Mouse (Mus musculus) skeletal muscle tissue, postnatal 0 days (tissue): ENCODE results near the gene Tstd3. TPM values are rescaled to one million over a fixed set of nuclear protein-coding genes. Genes with fewer than 3 reads are reported as not detected.

Experiments used
- polyA plus RNA-seq: library from polyadenylated mRNA; unstranded; fragments of >200 nt; fragmentation: Nextera tagmentation; extraction: Ambion mirVana; gene quantifications from 2 replicates; pipeline ENCODE4 v1.2.1, GENCODE M21; 2015

Tstd3 gene
- 9.2 and 11.6 TPM in 2 replicates for polyA plus RNA-seq

GRCm38 (mm10) chr4:21766863-21767304 lies at the start of gene Tstd3, which contains the start of gene Usp45:
TSS of gene Tstd3 (minus strand) at chr4:21767212.
TSS of gene Usp45 (plus strand) at chr4:21767156.

GRCm38 (mm10) chr4:21727615-21728165 lies 39.3 kb downstream of the Tstd3 start, which contains the start of gene Ccnc:
TSS of gene Ccnc (plus strand) at chr4:21727701.

Other genes with a start within 250 kb of the Tstd3 start
- gene Prdm13, start 81.2 kb downstream of the Tstd3 start, polyA plus RNA-seq, result not detected in 2 replicates
- gene Ccnc, start 39.5 kb downstream of the Tstd3 start, polyA plus RNA-seq, result 17.9 and 19.3 TPM in 2 replicates
- gene Usp45, start 56 bp downstream of the Tstd3 start, polyA plus RNA-seq, result 4.1 and 4.7 TPM in 2 replicates
- 51.4 and 53.7 TPM in 2 replicates for gene Pnisr, start 80.4 kb upstream of the Tstd3 start, polyA plus RNA-seq
- 25.4 and 26.6 TPM in 2 replicates for gene Coq3, start 112.5 kb upstream of the Tstd3 start, polyA plus RNA-seq
- 0.83 and 1.1 TPM in 2 replicates for gene Faxc, start 164.1 kb upstream of the Tstd3 start, polyA plus RNA-seq